Mouse (Mus musculus): ENCODE measurements around the gene Apol8. TPM values are rescaled to one million over a fixed set of nuclear protein-coding genes. Genes with fewer than 3 reads are reported as not detected.
A peak's percentile ranks its signal among the peaks of the same experiment; 100 is the strongest.

Apol8 gene
- polyA plus RNA-seq, 1 experiment from 2014 or later, result 0.55 TPM

DNA sequence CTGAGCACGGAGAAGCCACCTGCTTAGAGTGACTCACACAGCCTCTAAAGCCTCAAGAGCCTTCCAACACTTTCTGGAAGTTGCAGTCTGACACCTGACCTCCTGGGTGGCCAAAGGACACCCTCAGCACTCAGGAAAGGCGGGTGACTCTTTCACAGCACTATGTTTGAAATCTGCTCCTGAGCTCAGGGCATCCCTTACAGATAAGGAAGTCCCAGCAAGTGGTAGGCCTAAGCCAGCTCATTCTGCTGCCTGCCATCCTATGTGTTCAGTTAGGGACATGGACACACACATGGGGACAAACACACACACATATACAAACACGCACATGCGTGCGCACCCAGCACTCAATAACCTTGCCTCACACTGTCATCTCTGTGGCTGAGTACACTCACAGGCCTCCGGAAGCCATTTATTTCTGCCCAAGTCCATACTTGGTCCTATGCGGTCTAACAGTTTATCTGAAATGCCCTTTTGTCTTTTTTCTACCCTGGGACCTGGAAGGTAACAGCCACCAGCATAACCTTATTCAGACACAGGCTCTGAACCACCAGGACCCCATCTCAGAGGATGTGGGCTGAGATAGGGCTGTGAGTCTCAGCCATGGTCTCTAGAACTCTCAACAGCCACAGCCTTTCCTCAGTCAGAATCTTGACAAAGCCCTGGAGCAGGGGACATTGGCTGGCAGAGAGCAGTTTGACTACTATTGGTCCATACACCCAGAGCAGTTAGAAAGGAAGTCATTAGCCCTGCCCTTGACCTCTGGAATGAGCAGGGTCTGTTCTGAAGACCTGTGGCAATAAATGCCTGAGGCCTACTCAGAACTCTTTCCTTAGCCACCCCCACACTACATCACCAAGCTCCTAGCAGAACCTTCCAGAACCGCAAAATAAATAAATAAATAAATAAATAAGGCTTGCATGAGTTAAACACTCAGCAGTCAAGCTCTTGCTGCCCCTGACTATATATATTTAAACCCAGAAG, 43.0 kb upstream of the Apol8 start:
- Histone ChIP-seq H3K9me3 (ENCODE audit: control insufficient read depth, low read depth, low read length) (no peaks in the 10 kb centered on the region), H3K9ac (replicated peaks; ENCODE audit: low read depth, low read length) (0 out of 2 replicates have a peak overlapping the region, but pooled peaks have one; percentile 7), H3K4me2 (replicated peaks; ENCODE audit: low read depth, low read length) (peak overlapping the region; percentile 14), H3K4me1 (ENCODE audit: control insufficient read depth, insufficient read depth, low read length) (peaks cover 44% of the 10 kb centered on the region), H3K27me3 (ENCODE audit: control insufficient read depth, insufficient read depth, low read length) (no peaks in the 10 kb centered on the region), H3K27ac (ENCODE audit: low read length) (peak overlapping the region; percentile 98), H3K4me3 (ENCODE audit: low read depth, low read length) (no peak overlapping the region), H3K36me3 (ENCODE audit: control insufficient read depth, insufficient read depth, low read length) (peaks cover 55% of the 10 kb centered on the region)
- no peak for ATAC-seq (ENCODE audit: insufficient number of reproducible peaks, insufficient read depth, low FRiP score, low read depth)
- WGBS, result 74% methylated on average over 8 of the region's 8 CpGs

DNA sequence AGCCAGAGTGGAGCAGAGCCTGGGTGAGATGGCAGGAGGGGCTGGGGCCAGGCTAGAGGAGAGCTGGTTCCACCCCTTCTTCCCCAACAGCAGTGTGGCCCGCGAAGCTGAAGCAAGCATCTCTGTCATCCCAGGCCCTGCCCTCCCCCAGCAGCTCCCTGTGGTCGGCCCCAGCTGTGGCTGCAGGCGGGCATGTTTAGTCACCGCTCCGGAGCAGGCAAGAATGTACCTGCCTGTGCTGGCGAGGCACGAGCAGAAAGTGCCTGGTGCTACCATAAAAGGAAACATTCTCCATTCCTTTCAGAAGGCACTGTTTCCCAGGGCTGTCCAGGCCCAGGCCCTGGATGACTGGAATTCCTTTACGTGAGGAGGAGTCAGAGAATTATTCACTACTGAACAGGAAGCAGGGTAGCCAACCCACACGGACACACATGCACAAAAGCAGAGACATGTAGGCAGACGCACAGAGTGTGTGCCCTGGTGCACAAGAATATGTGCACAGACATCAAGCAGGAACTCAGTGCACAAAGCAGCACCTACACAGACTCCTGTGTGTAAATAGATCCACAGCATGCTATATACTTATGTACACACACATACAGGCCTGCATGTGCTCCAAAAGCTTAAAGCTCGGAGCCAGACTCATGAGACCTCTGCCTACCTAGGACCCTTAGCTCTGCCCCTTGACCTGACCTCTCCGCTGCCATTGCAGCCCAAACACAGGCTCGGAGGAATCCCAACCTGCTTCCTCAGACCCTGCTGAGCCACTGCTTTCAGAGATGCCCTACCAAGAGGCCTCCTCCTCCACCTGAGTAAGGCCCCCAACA, 42.1 kb upstream of the Apol8 start:
- Histone ChIP-seq H3K27me3 (ENCODE audit: control insufficient read depth, insufficient read depth, low read length) (no peaks in the 10 kb centered on the region), H3K9me3 (ENCODE audit: control insufficient read depth, low read depth, low read length) (no peaks in the 10 kb centered on the region), H3K9ac (replicated peaks; ENCODE audit: low read depth, low read length) (peak overlapping the region; percentile 7; the same call in 1 of the 2 replicates), H3K36me3 (ENCODE audit: control insufficient read depth, insufficient read depth, low read length) (peaks cover 54% of the 10 kb centered on the region), H3K4me3 (ENCODE audit: low read depth, low read length) (no peak overlapping the region), H3K4me2 (replicated peaks; ENCODE audit: low read depth, low read length) (peak overlapping the region; percentile 14), H3K27ac (ENCODE audit: low read length) (peak overlapping the region; percentile 98), H3K4me1 (ENCODE audit: control insufficient read depth, insufficient read depth, low read length) (peaks cover 44% of the 10 kb centered on the region)
- WGBS, result 10% methylated on average over 14 of the region's 14 CpGs
- peak; percentile 87 for ATAC-seq (ENCODE audit: insufficient number of reproducible peaks, insufficient read depth, low FRiP score, low read depth)

DNA sequence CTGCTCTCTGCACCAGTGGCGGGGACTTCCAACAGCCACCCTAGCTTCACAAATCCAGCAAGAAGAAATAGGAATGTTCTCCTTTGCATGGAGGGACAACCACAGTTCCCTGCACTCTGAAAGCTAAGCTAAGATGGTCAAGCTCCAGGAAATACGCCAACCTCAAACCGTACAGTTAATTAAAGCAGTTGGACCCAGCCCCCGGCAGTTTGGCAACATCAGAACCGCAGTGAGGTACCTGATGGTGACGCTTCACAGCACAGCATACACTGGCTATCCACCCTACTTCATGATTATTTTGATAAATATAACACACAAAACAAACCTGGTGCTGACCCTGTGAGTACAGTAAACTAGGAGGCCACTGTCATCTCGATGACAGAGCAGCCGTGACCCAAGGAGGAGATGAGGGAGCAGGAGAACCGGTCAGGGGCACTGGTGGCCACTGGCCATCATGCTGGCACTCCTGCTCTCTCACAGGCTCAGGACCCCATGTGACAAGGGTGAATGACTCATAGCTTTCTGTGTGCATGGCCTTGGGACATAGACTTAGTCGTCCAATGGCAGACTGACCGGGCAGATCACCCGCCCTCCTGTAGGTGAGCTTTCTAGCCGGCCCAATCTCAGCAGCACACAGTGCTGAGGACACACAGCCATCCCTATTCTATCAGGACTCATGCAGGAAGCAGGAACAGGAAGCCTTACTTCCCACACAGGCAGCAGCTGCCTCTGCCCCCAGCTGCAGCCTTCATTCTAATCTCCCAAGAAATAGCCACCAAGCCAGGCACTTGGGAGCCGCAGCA, 41.0 kb upstream of the Apol8 start:
- H3K36me3 ChIP-seq (ENCODE audit: control insufficient read depth, insufficient read depth, low read length), result peaks cover 50% of the 10 kb centered on the region
- peaks cover 44% of the 10 kb centered on the region for H3K4me1 ChIP-seq (ENCODE audit: control insufficient read depth, insufficient read depth, low read length)
- H3K27me3 ChIP-seq (ENCODE audit: control insufficient read depth, insufficient read depth, low read length), result no peaks in the 10 kb centered on the region
- no peaks in the 10 kb centered on the region for H3K9me3 ChIP-seq (ENCODE audit: control insufficient read depth, low read depth, low read length)
- no peak overlapping the region for H3K4me2 ChIP-seq (replicated peaks; ENCODE audit: low read depth, low read length)
- WGBS, result 63% methylated on average over 14 of the region's 14 CpGs
- no peak overlapping the region for H3K4me3 ChIP-seq (ENCODE audit: low read depth, low read length)
- H3K27ac ChIP-seq (ENCODE audit: low read length), result peak overlapping the region; percentile 98
- peak overlapping the region; percentile 25; the same call in 1 of the 2 replicates for H3K9ac ChIP-seq (replicated peaks; ENCODE audit: low read depth, low read length)
- no peak for ATAC-seq (ENCODE audit: insufficient number of reproducible peaks, insufficient read depth, low FRiP score, low read depth)

- Histone ChIP-seq H3K9ac (replicated peaks; ENCODE audit: low read depth, low read length) (no peak overlapping the region), H3K4me2 (replicated peaks; ENCODE audit: low read depth, low read length) (no peak overlapping the region), H3K9me3 (ENCODE audit: control insufficient read depth, low read depth, low read length) (no peaks in the 10 kb centered on the region), H3K27ac (ENCODE audit: low read length) (no peak overlapping the region; the same call in 1 of the 2 replicates), H3K27me3 (ENCODE audit: control insufficient read depth, insufficient read depth, low read length) (no peaks in the 10 kb centered on the region), H3K4me3 (ENCODE audit: low read depth, low read length) (no peak overlapping the region), H3K36me3 (ENCODE audit: control insufficient read depth, insufficient read depth, low read length) (peaks cover 48% of the 10 kb centered on the region), H3K4me1 (ENCODE audit: control insufficient read depth, insufficient read depth, low read length) (peaks cover 44% of the 10 kb centered on the region)
- ATAC-seq (ENCODE audit: insufficient number of reproducible peaks, insufficient read depth, low FRiP score, low read depth), result no peak
- 94% methylated on average over 26 of the region's 26 CpGs for WGBS
Observed at GRCm38 (mm10) chr15:77796409-77797035, 39.7 kb upstream of the Apol8 start.

- Histone ChIP-seq H3K4me1 (ENCODE audit: control insufficient read depth, insufficient read depth, low read length) (peaks cover 31% of the 10 kb centered on the region), H3K27ac (ENCODE audit: low read length) (no peak overlapping the region)
- WGBS, result 89% methylated on average over 13 of the region's 13 CpGs
Observed at GRCm38 (mm10) chr15:77794908-77795356, 38.1 kb upstream of the Apol8 start.

DNA sequence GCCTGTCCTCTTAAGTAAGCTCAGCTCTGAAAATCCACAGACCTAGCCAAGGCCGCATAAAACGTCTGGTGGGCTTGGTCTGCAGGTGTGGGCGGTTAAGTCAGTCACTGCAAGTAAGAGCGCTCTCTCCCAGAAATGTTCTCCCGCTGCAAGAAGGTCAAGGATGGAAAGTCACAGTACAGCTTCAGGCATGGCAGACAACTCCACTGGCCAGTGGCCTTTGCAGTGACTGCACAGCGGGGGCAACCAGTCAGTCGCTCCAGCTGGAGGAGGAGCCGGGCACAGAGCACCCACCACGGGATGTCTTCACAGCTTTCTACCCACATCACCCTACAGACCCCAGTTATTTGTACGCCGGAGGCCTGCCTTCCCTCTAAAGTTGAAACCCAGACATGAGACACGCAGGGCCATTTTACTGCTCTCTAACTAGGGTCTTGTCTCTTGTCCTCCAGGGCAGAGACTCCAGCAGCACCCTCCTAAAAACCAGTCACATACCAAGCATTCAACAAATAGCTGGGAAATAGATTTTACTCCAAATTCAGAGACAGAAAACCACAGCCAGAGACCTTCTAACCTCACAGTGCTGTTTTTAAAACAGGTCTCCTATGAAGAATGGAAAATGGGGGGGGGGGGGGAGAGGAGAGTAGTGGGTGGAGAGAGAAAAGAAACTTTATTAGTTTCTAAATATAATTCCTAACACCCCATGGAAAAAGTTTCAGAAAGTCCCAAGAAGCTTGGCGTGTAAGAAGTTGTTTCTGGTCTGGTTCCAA, 37.5 kb upstream of the Apol8 start:
- peaks cover 68% of the 10 kb centered on the region for H3K36me3 ChIP-seq (ENCODE audit: control insufficient read depth, insufficient read depth, low read length)
- H3K27me3 ChIP-seq (ENCODE audit: control insufficient read depth, insufficient read depth, low read length), result no peaks in the 10 kb centered on the region
- 83% methylated on average over 13 of the region's 13 CpGs for WGBS
- no peak for ATAC-seq (ENCODE audit: insufficient number of reproducible peaks, insufficient read depth, low FRiP score, low read depth)
- H3K4me3 ChIP-seq (ENCODE audit: low read depth, low read length), result no peak overlapping the region
- no peak overlapping the region for H3K9ac ChIP-seq (replicated peaks; ENCODE audit: low read depth, low read length)
- no peaks in the 10 kb centered on the region for H3K9me3 ChIP-seq (ENCODE audit: control insufficient read depth, low read depth, low read length)
- H3K4me2 ChIP-seq (replicated peaks; ENCODE audit: low read depth, low read length), result no peak overlapping the region
- no peak overlapping the region; the same call in 1 of the 2 replicates for H3K27ac ChIP-seq (ENCODE audit: low read length)
- peaks cover 25% of the 10 kb centered on the region for H3K4me1 ChIP-seq (ENCODE audit: control insufficient read depth, insufficient read depth, low read length)

More at GRCm38 (mm10) chr15:77794908-77795356, 38.1 kb upstream of the Apol8 start:
- Histone ChIP-seq H3K27me3 (ENCODE audit: control insufficient read depth, insufficient read depth, low read length) (no peaks in the 10 kb centered on the region), H3K9me3 (ENCODE audit: control insufficient read depth, low read depth, low read length) (no peaks in the 10 kb centered on the region), H3K4me3 (ENCODE audit: low read depth, low read length) (no peak overlapping the region), H3K36me3 (ENCODE audit: control insufficient read depth, insufficient read depth, low read length) (peaks cover 62% of the 10 kb centered on the region), H3K4me2 (replicated peaks; ENCODE audit: low read depth, low read length) (no peak overlapping the region), H3K9ac (replicated peaks; ENCODE audit: low read depth, low read length) (no peak overlapping the region)
- no peak for ATAC-seq (ENCODE audit: insufficient number of reproducible peaks, insufficient read depth, low FRiP score, low read depth)

GRCm38 (mm10) chr15:77793554-77793953, 36.8 kb upstream of the Apol8 start:
- Histone ChIP-seq H3K27me3 (ENCODE audit: control insufficient read depth, insufficient read depth, low read length) (no peaks in the 10 kb centered on the region), H3K36me3 (ENCODE audit: control insufficient read depth, insufficient read depth, low read length) (peaks cover 76% of the 10 kb centered on the region), H3K4me1 (ENCODE audit: control insufficient read depth, insufficient read depth, low read length) (peaks cover 17% of the 10 kb centered on the region), H3K27ac (ENCODE audit: low read length) (no peak overlapping the region), H3K9ac (replicated peaks; ENCODE audit: low read depth, low read length) (no peak overlapping the region), H3K4me3 (ENCODE audit: low read depth, low read length) (no peak overlapping the region), H3K4me2 (replicated peaks; ENCODE audit: low read depth, low read length) (no peak overlapping the region), H3K9me3 (ENCODE audit: control insufficient read depth, low read depth, low read length) (no peaks in the 10 kb centered on the region)
- no peak for ATAC-seq (ENCODE audit: insufficient number of reproducible peaks, insufficient read depth, low FRiP score, low read depth)
- WGBS, result 84% methylated on average over 7 of the region's 7 CpGs

Data from stomach, embryonic 14.5 days (tissue).